Mouse (Mus musculus) 3134 (cell line): ENCODE data around the gene Defb3.
"Not testable (repeated sequence)": the region's sequence is repeated elsewhere in the genome, so short reads cannot be mapped to it uniquely, and the experiment has no call there.

ENCODE experiments used
- DNase-seq: peaks from one replicate; pipeline ENCODE4 v3.0.0-alpha.2; 2011; ENCODE audit warnings: low spot score; ENCODE audit not compliant: insufficient read length; ENCODE audit errors: extremely low read depth

The Defb3 gene

DNA sequence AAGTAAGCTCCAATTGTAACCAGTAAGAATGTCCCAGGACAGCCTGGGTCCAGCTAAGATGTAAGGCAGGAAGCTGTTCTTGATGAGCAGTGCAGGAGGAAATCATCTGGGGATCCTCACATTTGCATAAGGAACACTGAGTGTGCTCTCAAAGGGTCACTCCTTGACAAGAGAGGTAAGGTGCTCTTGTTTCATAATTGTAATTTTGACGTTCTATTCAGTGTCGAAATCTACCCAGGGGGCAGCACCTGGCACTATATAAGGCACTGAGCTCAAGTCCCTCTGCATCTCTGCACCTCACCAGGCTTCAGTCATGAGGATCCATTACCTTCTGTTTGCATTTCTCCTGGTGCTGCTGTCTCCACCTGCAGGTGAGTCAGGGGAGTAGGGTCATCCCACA is at the start of gene Defb3:
TSS of gene Defb3 (plus strand) at position 301 of the 400 bp plus-strand sequence.
- not testable (repeated sequence) for DNase-seq

DNA sequence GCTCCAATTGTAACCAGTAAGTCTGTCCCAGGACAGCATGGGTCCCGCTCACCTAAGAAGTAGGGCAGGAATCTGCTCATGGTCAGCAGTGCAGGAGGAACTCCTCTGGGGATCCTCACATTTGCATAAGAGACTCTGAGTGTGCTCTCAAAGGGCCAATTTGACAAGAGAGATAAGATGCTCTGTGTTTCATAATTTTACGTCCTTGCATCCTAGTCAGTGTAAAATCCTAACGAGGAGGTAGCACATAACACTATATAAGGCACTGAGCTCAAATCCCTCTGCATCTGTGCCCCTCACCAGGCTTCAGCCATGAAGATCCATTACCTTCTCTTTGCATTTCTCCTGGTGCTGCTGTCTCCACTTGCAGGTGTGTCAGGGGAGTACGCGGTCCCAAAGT is 45.9 kb upstream of the Defb3 start, which contains the start of gene Defb5:
TSS of gene Defb5 (plus strand) at position 301 of the 400 bp plus-strand sequence.
- no peak for DNase-seq

DNA sequence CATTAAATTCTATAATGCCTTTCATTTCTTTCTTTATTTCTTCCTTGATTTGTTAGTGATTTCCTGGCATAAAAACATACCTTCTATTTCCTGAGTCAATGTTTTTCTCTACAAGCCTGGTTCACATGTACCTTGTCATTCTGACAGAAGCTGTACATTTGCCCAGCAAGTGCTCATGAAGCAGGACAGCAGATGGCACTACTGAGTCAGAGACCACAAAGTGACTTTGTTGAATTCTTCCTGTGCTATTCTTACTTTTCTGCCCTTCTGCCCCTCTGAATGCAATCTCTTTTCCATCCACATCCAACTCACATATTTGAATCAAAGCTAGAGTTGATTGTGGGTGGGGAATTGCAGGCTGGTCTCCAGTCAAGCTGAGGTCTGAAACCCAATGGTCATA is 35.0 kb upstream of the Defb3 start:
- no peak for DNase-seq

DNA sequence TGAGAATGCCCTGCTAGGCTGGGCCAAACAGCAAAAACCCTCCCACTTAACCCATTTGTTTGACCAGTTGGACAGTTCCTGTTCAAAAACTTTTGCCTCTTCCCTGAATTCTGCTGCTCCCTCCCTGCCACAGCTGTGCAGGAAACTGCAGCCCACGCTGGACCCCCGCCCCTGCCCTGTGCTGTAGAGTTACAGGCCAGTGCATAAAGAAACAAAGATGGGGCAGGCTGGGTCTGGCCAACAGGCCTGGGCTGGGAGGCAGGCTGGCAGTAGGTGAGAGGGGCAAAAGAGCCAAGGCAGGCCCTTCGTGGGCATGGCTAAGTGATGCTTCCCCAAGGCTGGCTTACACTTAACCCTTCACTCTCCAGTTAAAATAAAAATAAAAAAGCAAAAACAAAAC is 33.5 kb upstream of the Defb3 start:
- DNase-seq, result no peak

- DNase-seq, result not testable (repeated sequence)
Observed at GRCm38 (mm10) chr8:19298361-19298760, 5.2 kb downstream of the Defb3 start.

DNA sequence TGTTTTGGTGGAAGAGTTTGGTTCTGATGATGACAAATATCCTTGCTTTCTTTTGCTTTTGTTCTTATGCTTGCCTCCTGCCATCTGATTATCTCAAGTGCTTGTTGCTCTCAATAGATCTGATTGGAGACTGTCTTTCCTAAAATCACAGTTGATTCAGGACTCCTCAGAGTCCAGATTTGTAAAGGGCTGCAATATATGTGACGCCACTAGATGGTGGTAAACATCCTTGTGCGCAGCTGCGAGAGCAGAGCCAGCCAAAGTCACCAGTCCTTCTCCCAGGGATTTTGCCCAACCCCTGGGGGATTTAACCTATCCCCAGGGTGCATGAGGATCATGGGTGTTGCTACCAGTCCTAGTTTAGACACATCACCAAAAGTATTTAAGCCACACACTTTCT is 38.7 kb downstream of the Defb3 start:
- no peak for DNase-seq
